Mouse (Mus musculus) lung, postnatal 25 days (tissue): ENCODE results near the gene Mrpl52.

Experiments
- DNase-seq: peaks from one replicate; pipeline ENCODE4 v3.0.0; 2022; ENCODE audit warnings: low spot score

Gene Mrpl52

DNA sequence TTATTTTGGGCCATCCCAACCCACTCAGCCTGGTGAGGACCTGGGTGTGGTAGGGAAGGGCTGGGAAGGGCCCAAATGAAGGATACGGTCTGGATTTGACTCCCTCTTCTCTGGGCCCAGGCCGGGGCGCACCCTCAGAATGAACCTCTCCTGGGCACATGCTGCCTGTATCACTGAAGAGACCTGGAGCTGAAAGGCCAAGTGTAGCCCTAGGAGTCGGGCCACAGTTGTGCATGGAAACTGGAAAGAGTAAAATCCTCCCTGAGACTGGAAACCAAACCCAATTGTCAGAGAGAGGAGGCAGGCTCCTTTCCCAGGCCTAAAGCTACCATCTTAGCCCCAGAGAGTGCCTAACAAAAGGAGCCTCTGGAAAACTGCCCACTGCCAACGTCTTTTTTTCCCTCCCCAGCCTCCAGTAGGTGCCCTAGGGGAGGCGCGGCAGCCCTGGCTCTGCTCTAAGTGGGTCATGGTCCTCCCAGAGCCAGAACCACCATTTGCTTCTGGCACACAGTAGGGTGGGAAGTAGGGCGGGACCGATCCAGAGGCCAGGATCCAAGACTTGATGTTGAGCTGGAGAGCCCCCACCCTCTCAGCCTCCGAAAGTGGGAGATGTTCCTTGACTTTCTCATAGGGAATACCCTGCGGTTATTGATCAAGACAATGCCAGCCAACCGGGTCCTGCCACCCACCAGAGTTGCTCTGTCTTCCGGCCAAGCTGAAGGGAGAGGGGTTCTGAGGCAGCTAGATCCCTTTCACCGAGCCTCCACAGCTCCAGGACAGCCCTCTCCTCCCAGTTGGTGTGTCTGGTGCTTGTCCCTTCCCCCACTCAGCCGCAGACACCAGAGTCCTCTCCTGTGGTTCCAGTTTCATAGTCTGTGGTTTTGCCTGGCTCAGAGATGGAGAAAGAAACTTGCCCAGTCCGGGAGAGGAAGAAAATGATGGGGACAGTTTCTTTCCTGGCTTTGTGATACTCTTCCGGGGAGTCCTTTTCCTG is 6.4 kb downstream of the Mrpl52 start:
- DNase-seq: no peak

DNA sequence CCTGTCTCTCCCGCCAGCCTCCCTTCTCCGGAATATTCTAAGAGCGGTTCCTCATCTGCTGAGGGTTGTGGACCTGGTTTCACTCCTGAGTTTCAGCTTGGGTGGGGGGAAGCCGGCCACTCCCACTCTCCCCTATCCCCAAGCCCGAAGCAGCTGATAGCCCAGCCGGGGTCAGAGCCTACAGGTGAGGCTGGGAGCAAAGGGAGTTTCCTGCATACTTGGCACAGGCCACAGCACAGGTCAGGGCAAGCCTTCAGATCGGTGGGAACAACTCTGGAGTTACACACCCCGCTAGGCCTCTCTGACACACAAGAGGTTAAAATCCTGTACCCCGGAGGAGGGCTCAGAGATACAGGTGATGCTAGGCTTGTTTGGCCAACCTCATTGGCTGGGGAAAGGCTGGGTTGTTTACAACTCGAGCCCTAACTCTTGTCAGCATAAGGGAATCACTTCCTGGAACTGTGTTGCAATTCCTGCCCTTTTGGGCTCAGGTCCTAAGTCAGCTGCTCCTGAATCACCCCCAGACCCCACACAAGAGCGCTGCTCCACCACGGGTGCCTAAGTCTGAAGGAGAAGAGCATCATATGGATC is 7.3 kb downstream of the Mrpl52 start:
- no peak for DNase-seq

DNA sequence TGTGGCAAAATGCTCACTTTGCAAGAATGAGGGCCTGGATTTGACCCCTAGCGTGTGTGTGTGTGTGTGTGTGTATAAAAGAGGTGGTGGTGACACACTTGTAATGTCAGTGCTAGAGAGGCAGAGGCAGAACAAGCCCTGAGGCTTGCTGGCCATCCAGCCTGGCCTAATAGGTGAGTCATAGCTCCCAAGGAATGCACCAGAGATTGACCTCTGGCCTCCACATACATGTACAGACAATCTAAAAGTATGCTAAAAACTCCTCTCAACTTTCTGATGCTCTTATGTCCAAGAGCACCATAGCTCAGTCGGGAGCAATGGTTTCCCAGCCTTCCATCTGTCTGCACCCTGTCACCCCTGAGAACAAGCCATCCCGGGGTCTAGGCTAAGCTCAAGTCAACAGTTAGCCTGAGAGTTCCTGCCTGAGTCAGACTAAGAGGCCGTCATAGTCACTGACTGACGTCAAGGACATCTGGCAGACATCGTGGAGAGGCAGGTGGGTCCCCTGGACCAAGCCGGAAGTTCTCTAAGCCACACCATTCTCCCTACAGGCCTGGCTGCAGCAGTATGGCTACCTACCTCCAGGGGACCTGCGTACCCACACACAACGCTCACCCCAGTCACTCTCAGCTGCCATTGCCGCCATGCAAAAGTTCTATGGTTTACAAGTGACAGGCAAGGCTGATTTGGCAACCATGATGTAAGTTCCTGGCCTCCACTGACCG is 8.6 kb downstream of the Mrpl52 start:
- DNase-seq: no peak

DNA sequence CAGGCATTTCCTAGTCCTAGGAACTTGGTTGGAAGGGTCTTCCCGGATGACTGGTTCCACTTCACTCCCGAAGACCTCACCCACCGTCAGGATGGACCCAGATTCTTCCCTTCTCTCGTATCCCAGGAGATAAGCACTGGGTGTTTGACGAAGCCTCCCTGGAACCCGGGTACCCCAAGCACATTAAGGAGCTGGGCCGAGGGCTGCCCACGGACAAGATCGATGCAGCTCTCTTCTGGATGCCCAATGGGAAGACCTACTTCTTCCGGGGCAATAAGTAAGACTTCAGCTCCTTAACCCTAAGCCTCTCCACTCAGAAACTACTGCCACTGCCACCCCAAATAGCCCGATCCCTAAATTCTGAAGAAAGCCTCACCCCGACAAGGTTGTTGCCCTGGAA is 12.4 kb downstream of the Mrpl52 start:
- no peak for DNase-seq

DNA sequence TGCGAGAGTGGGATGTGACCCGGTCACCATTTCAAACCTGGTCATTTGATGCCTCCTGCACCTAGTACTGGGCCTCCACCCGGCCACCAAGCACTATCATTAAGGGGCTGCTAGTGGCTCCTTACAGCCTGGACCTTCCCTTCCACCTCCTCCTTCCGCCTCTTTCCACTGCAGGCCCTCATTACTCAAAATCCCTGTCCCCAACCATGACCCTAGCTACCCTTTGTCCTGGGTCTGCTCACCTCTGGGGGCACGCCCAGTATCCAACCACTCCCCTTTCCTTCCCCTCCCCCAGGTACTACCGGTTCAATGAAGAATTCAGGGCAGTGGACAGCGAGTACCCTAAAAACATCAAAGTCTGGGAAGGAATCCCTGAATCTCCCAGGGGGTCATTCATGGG is 12.9 kb downstream of the Mrpl52 start:
- DNase-seq: no peak

DNA sequence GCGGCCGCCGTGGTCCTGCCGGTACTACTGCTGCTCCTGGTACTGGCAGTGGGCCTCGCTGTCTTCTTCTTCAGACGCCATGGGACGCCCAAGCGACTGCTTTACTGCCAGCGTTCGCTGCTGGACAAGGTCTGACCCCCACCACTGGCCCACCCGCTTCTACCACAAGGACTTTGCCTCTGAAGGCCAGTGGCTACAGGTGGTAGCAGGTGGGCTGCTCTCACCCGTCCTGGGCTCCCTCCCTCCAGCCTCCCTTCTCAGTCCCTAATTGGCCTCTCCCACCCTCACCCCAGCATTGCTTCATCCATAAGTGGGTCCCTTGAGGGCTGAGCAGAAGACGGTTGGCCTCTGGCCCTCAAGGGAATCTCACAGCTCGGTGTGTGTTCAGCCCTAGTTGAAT is 13.8 kb downstream of the Mrpl52 start:
- no peak for DNase-seq

DNA sequence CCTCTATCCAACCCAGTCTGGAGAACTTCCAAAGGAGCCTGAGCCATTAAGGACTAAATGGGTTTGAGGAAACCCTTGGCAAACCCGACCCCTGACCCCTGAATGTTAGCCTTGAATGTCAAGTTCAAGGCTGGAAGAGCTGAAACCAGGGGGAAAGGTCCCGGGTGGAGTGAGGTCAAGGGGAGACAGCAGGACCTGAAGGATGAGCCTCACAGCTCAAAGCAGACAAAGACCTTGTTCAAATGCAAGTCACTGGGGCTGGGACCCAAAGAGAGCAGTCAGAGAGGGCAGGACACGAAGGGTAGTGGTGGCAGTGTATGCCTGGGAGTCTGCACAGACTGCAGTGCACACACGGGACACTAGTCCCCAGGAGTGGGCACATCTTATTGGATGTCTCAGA is 14.7 kb downstream of the Mrpl52 start:
- DNase-seq: no peak

DNA sequence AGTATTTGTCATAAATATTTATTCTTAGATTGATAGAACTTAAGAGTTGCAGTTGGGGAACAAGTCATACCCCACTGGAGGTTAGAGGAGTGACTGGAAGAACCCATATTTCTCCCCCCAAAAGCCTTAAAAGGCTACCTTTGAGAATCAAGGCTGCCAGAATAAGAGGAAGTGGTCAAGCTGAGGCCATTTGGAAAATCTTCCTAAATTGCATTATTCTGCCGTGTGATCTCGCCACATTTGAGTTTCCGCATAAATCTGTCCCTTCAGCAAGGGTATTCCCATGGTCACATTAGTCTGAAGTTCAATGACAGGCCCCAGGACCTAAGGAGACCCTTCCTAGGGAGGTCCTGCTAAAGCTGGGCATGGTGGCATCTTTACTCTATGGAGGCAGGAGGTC is 15.8 kb downstream of the Mrpl52 start:
- no peak for DNase-seq

DNA sequence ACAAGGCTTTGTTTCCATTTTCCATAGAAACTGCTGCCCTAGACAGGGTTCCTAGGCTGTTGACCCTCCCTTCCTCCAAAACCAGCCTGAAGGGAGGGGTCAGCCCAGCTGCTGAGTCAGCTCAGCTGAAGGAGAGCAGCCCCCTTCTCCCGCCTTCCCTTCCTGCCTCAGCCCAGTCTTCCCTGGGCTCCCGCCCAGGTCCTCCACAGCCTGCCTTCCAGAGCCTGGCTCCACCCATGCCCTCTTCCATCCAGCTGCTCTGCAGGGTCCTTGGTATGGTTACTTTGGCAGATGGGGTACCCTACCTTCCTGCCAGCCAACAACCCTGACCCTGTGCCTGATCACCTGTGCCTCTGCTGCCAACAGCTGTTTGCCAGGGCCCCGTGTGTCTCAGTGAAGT is 16.5 kb downstream of the Mrpl52 start:
- no peak for DNase-seq

DNA sequence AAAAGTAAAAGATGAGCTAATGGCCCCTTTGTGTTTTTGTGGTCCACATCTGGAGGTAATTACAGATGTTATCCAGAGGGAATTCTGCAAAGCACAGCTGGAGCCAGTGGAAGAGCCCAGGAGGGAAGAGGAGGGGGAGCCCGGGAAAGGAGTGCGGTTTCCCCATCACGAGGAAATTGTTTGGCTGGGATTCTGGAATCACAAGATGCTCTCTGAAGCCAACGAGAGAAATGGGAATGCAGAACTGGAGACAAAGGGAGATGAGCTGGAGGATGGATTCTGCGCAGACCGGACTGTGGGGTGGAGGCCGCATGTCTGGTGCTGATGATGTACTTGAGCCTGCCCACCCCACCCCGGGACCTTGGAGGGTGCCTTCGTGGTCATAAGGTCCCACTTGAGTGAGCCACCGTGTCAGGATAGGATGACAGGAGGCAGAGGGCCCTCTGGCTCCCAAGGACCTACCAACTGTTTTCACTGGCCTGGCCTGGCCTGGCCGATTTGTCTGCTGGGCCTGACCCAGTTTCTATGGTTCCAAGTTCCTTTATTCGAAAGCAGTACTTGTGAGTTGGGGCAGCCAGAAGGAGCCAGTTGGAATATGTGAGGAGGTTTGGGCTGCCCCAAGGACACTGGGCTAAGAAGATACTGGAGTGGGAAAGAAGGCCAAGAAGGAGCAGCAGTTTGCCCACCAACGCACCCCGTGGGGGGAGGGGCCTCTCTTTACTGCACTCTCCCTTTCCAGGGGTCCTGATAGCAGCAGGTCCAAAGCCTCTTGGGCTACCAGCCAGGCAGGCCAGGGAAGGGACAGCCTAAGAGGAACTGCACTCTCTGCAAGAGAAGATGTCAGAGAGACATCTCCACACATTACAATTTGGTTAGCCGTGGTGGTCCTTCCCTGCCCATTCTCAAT is 17.3 kb downstream of the Mrpl52 start:
- no peak for DNase-seq

DNA sequence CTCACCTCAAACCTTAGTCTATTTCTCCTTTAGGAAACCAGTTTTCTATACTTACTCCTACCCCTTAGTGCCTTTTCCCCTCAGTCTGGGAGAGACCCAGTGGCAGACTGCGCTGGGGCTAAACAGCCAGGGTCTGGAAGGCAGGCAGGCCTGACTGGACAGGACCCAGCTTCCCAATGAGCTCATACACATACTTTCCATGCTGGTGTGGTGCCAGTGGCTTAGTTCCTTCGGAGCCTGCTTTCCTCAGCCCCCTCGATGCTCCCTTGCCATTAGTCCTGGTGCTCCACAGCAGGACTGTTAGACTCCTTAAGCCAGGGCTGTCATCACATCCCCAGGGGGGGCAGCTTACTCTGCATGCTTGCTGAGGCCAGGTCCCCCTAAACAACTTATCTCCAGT is 18.8 kb downstream of the Mrpl52 start:
- DNase-seq: no peak

DNA sequence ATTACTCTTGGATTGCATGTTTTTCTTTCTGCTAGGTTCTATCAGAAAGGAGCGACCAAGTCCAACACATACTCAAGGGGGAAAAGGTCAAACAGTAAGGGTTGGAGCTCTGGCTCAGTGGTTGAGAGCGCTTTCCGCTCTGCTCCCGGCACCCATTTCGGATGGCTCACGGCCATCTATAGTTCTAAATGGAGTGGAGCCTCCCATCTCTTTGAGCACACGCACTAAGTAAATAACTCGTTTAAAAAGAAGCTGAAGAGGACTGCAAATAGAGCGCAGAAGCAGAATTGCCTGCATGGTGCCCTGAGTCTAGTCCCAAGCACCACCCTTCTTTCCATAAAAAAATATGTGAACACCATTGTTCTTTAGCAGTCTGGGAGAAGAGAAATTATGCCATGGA is 26.9 kb downstream of the Mrpl52 start:
- no peak for DNase-seq

DNA sequence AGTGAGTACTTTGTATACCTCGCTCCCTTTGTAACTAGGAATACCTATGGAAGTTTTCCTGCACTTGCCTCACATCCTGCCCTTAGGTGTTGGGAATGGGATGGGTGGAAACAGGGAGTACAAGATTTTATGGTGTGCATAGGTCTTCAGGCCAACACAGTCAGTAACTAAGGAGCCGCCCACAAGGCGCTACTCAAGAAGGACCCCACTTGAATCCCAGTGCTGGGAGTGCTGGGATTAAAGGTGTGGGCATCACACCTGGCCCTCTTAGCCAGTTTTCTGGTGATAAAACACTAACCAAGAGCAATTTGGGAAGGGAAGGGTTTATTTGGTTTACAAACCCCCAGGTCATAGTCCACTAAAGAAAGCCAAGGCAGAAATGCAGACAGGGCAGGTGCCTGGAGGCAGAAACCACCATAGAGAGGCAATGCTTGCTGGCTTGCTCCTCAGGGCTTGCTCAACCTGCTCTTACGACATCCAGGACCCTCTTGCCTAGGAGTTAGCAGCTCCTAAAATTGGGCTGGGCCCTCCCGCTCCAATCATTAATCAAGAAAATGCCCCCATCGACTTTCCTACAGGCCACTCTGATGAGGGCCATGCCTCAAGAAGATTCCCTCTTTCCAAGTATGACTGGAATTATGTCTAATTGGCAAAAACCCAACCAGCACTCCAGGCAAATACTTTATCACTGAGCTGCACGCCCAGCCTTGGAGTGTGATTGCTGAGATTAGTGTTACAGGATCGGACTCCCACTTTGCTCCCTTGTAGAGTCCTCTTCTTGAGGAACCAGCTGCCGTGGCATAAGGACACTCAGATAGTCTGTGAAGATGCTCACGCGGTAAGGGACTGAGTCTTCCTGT is 28.2 kb downstream of the Mrpl52 start:
- DNase-seq: peak; percentile 55

DNA sequence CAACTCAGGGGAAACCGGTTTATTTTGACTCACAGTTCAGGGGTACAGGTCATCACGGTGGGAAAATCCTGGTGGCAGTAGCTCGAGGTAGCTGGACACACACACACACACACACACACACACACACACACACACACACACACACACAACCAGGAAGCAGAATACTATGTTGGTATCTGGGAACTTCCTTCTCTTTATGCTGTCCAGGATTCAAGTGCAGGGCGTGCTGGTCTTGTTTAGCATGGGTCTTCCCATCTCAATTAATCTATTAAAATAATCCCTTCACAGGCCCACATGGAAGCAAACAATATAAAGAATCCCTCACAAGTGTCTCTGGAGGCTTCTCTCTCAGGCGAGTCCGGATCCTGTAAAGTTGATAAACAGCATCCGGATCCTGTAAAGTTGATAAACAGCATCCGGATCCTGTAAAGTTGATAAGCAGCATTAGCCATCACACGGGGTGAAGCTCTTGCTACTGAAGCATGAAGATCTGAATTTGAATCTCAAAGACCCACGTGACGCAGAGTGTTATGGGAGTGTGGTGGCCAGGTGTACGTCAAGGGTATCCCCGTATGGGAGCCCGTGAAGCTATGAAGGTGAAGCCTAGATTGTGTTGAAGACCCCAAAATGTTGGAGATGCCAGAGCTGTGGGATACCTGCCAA is 31.3 kb downstream of the Mrpl52 start:
- DNase-seq: no peak

DNA sequence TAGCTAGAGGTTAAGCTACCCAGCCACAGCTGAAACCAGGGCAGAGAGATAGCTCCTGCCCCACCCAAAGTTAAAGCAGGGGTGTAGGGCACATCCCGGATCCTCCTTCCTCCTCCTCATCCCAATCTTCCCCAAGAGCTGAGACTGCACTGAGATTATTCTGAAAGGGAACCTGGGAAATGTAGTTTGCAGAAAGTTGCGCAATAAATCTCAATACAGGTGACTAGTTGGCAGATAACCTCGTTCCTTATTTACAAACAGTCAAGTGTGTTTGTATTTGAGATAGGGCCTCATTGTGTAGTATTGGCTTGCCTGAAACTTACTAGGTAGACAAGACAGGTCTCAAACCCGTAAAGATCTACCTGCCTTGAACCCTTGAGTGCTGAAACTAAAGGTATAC is 35.4 kb downstream of the Mrpl52 start:
- no peak for DNase-seq

DNA sequence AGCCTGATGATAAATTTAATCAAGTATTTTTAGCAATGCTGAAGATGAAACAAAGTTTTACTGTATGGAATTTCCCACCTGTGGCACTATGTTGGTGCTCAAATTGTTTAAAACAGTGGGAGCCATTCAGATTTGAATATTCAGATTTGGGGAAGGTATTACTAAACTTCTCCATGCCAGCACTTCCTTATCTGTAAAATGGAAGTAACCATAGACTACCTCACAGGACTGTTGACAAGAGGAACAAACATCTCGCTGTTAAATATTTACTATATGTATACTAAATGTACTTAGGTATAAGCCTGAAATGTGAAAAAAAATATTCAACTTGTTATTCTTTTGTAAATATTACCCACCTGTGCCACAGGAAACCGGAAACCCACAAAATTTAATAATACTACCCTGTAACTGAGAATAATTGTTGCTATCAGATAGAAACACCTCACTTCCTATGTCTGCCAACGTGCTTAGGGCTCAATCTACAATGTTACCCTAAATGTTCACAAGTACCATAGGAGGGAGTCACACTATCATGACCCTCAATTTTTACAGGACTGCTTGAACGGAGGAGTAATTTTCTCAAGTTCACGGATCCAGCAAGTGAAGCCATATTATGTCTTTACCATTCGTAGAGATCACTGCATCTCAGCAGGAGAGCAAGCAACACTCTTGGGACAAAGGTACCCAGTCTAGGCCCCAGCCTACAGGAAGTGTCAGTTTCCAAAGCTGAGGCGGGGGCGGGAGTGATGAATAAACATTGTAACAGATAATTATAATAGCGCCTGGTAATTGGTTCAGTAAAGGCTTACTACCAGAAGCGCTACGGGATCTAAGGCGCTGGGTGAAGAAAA is 36.6 kb downstream of the Mrpl52 start:
- DNase-seq: peak; percentile 48

DNA sequence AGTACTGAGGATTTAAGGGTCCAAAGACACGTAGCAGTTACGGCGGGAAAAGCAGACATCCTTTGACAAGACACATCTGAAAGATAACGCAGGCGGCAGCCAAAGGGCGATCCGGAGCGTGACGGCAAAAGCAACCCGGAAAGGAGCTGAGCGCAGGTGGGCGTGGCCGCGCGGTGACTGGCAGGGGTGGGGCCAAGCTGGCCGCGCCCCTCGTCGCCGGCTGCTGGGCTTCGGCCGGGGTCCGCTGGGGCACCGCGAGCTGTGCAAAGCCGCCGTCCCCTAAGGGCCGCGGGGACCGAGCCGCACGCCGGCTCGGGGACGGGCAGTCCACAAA is 37.2 kb downstream of the Mrpl52 start, which contains the start of gene Lrp10:
Lrp10 (plus strand) TSS at position 179 of the 334 bp plus-strand sequence.
- DNase-seq: peak; percentile 90

DNA sequence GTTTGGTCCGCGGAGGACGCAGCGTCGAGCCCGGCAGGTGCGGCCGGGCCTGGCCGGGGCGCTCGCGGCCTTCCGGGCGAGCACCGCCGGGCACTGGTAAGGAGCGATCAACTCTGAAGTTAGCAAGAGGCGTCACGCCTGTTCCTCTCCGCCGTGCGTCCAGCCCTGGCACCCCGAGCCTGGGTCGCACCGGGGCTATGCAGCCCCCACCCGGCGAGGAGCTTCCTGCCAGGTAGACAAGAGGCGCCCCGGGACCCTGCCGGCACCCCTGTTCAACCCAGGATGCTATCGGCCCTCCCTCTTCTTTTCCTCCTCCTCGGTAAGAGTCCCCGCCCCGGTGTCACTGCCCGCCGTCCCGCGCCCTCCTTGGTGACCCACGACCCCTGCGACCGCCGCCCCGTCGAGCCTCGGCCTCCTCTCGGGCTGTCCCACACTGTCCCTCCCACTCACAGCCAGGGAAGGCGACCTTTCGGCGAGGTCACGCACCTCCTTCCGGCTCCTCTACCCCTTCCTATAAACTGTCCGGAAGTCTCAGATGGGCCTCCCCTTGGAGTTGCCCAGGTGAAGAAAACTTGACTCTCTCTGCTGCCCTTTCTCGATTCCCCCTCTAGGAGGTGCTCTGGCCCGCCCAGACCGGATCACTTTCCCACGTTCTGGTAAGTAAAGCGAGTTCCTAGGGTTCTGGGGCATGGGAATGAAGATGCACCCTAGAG is 37.7 kb downstream of the Mrpl52 start:
- DNase-seq: peak; percentile 89

DNA sequence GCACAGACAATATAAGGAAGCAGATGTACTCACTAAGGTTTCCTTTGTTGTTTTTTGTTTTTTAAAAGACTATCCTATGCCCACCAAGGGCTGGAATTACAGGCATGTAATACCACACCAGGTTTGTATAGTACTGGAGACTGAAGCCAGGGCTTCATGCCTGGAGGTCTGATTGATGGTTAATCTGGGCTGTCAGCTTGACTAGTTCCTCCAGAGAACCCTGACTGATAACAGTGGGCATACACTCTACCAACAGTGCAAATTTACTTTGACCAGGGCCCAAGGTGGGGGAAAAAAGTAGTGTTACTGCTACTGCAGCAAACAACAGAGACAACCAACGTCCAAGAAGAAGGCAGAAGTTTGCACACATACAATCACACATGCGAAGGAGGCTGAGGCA is 44.8 kb downstream of the Mrpl52 start:
- DNase-seq: no peak
